Mouse (Mus musculus) left cerebral cortex, postnatal 14 days (tissue): ENCODE measurements at regions not wholly inside any gene's neighbourhood (a gene's known extent, or its start where the extent isn't known, plus 50 kb on each side); places are given as distances from the start of the nearest gene placed in this dataset.

ENCODE experiments used
- DNase-seq, 2 experiments: peaks; one replicate each; pipeline ENCODE4 v3.0.0; 2021 to 2022; ENCODE audit warnings: low spot score in 2 of 2, mixed read lengths in 1 of 2
- intact Hi-C: fragments of 180-260 bp; cut with DNase I; formaldehyde crosslinking; loops from one replicate; pipeline ENCODE4 v1.15.1; 2025

GRCm38 (mm10) chr2:138640654-138641053, 384.3 kb downstream of the Btbd3 start:
- no peak for DNase-seq
- intact Hi-C loops, result no loop called here

GRCm38 (mm10) chr2:138641335-138641734, 385.0 kb downstream of the Btbd3 start:
- intact Hi-C loops, result no loop called here
- no peak for DNase-seq

- DNase-seq, result no peak
- intact Hi-C loops, result no loop called here
These were observed 392.3 kb downstream of the Btbd3 start for GRCm38 (mm10) chr2:138648616-138649015.

GRCm38 (mm10) chr2:138659376-138659775, 403.0 kb downstream of the Btbd3 start:
- DNase-seq, result no peak
- intact Hi-C loops, result no loop called here

GRCm38 (mm10) chr2:138670307-138670706, 413.9 kb downstream of the Btbd3 start:
- intact Hi-C loops, result no loop called here
- no peak for DNase-seq

- intact Hi-C loops, result no loop called here
- no peak for DNase-seq
These were observed 418.4 kb downstream of the Btbd3 start for GRCm38 (mm10) chr2:138674801-138675200.

GRCm38 (mm10) chr2:138675229-138676065, 419.1 kb downstream of the Btbd3 start:
- intact Hi-C loops, result no loop called here

GRCm38 (mm10) chr2:138688140-138688871, 431.9 kb downstream of the Btbd3 start:
- peak in 1 of 2 experiments; percentile 6 for DNase-seq

More at GRCm38 (mm10) chr2:138675229-138676065, 419.1 kb downstream of the Btbd3 start:
- no peak for DNase-seq

GRCm38 (mm10) chr2:138689497-138689896, 433.1 kb downstream of the Btbd3 start:
- intact Hi-C loops, result no loop called here
- DNase-seq, result no peak

More at GRCm38 (mm10) chr2:138688140-138688871, 431.9 kb downstream of the Btbd3 start:
- intact Hi-C loops, result no loop called here

- intact Hi-C loops, result no loop called here
- DNase-seq, result no peak
These were observed 446.4 kb downstream of the Btbd3 start for GRCm38 (mm10) chr2:138702783-138703182.

- intact Hi-C loops, result no loop called here
- DNase-seq, result no peak
These were observed 447.7 kb downstream of the Btbd3 start for GRCm38 (mm10) chr2:138703943-138704541.

- intact Hi-C loops, result no loop called here
- DNase-seq, result peak; percentile 15 to 17
These were observed 452.4 kb downstream of the Btbd3 start for GRCm38 (mm10) chr2:138708763-138709162.

- DNase-seq, result no peak
- intact Hi-C loops, result no loop called here
These were observed 477.5 kb downstream of the Btbd3 start for GRCm38 (mm10) chr2:138733846-138734245.

- intact Hi-C loops, result loop anchor here (2.0 kb wide), 1 partner anchor 76 kb away; no protein-coding TSS in a partner anchor
- peak; percentile 17 to 28 for DNase-seq
These were observed 488.4 kb downstream of the Btbd3 start for GRCm38 (mm10) chr2:138744806-138745205.

- intact Hi-C loops, result no loop called here
- DNase-seq, result no peak
These were observed 504.1 kb downstream of the Btbd3 start for GRCm38 (mm10) chr2:138760439-138760963.

GRCm38 (mm10) chr2:138761400-138761799, 505.0 kb downstream of the Btbd3 start:
- intact Hi-C loops, result no loop called here

GRCm38 (mm10) chr2:138766275-138766842, 510.0 kb downstream of the Btbd3 start:
- no peak for DNase-seq
- intact Hi-C loops, result no loop called here

More at GRCm38 (mm10) chr2:138761400-138761799, 505.0 kb downstream of the Btbd3 start:
- DNase-seq, result no peak

GRCm38 (mm10) chr2:138783781-138784180, 527.4 kb downstream of the Btbd3 start:
- no peak for DNase-seq
- intact Hi-C loops, result no loop called here

GRCm38 (mm10) chr2:138792711-138793450, 536.5 kb downstream of the Btbd3 start:
- DNase-seq, result peak; percentile 18 to 19
- intact Hi-C loops, result no loop called here
